Mouse (Mus musculus) bone marrow, adult 2 months (tissue): ENCODE data around the gene Wnt1. TPM values are rescaled to one million over a fixed set of nuclear protein-coding genes. Genes with fewer than 3 reads are reported as not detected.

ENCODE experiments used
- H3K27ac ChIP-seq: fragments of 200-500 bp; 2 replicates; pipeline ENCODE4 v1.5.1; 2012; ENCODE audit warnings: low read depth, mild to moderate bottlenecking, control low read depth, inconsistent platforms, low read length; ENCODE audit not compliant: control insufficient read depth, poor library complexity, insufficient read depth
- H3K4me1 ChIP-seq: fragments of 200-500 bp; 2 replicates; pipeline ENCODE4 v1.6.1; 2011; ENCODE audit warnings: low read length; ENCODE audit not compliant: control insufficient read depth, insufficient read depth
- H3K4me3 ChIP-seq: fragments of 200-500 bp; replicated peaks from 2 replicates; pipeline ENCODE3; 2011; ENCODE audit warnings: mild to moderate bottlenecking, low read depth, low read length, control low read depth; ENCODE audit not compliant: control insufficient read depth
- CTCF ChIP-seq: fragments of 200-500 bp; IDR thresholded peaks from 2 replicates; pipeline ENCODE4 v1.5.1; 2011; ENCODE audit warnings: low read length, control low read depth; ENCODE audit not compliant: control insufficient read depth, insufficient read depth
- POLR2A ChIP-seq: fragments of 200-500 bp; IDR thresholded peaks from 2 replicates; pipeline ENCODE4 v1.6.1; 2011; ENCODE audit warnings: low read depth, mild to moderate bottlenecking, control low read depth, low read length, borderline replicate concordance; ENCODE audit not compliant: control insufficient read depth
- WGBS: fragments of 180-500 bp; shearing (Covaris S2); methylation state at CpG from one replicate; pipeline ENCODE4 v1.1.7; 2018; 5-methylcytosine and 5-hydroxymethylcytosine counted together
- polyA plus RNA-seq: library from polyadenylated mRNA; stranded (reverse); fragments of >200 nt; gene quantifications from 2 replicates; pipeline ENCODE4 v1.2.4, GENCODE M21; 2011; ENCODE audit warnings: low replicate concordance; ENCODE audit not compliant: missing spikeins, insufficient read depth, insufficient read length

Wnt1 gene
- polyA plus RNA-seq, 1 experiment: not detected

DNA sequence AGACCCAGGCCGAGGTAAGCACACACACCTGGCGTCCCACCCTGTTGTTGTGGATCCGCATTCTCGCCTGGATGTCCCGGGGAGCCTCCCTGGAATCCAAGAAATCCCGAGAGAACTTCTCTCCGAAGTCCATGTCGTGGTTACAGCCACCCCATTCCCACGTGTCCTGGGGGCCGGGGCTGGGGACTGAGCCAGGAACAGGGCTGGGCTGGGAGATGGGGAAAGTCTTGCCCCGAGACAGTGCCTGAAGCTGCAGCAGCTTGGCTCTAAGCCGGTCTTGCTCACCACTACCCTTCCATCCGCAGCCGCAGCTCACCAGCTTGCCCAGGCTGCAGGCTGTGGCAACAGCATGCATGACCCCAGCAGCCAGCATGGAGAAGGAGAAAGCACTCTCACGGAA lies 15.6 kb upstream of the Wnt1 start:
- Histone ChIP-seq H3K4me3 (no peak overlapping the region), H3K4me1 (no peaks in the 10 kb centered on the region; the same call in 1 of the 2 replicates), H3K27ac (no peak overlapping the region)
- TF ChIP-seq CTCF (no peak), POLR2A (no peak)
- 78% methylated on average over 15 of the region's 15 CpGs for WGBS

DNA sequence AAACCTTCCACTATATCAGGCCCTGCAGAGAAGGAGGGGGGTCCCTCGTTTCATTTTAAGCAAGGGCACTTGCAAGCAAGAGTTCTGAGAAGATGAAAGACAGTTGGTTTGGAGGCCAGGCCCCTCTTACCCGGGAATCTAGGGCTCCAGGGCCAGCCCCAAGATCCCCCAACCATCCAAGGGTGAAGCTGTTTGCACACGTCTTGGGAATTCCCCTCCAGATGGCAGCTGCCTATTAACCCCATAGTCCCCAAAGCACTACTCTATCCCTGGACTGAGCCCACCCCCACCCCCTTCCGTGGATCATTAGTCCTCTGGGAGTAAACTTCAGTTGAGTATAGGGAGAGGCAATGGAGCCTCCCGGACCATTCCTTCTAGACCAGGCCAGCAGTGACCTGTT lies 14.1 kb upstream of the Wnt1 start:
- Histone ChIP-seq H3K27ac (no peak overlapping the region), H3K4me1 (no peaks in the 10 kb centered on the region; the same call in 1 of the 2 replicates), H3K4me3 (no peak overlapping the region)
- no peak for TF ChIP-seq POLR2A
- TF ChIP-seq CTCF: no peak
- 31% methylated on average over 5 of the region's 5 CpGs for WGBS

DNA sequence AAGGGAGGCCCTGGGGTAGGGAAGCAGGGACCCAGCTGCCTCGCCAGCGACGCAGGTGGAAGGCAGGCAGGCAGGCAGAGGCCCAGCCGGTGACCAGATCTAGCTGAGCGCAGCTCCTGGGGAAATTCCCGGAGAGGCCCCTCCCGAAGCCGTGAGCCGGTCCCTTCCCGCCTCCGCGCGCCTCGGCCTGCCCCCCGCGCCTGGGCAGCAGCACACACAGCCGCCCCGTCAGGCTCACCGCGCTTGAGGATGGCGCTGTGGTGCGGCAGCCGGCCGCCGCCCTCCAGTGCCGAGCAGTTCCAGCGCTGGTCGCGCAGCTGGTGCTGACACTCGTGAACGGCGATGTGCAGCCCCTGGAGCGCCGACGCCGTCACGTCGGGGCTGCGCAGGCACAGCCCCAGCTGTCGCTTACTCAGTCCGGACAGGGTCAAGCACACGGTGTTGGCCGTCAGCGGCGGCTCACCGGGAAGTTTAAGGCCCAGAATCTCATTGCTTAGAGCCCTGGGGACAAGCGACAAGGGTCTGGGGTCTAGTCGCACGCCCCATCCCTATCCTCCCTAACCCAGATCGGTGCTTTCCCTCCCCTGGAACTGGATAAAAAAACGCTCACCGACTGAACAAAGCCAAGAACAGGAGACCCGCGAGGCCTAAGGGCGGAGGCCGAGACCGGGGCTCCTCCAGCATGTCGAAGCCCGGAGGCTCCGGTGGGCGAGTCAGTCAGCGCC lies 13.2 kb upstream of the Wnt1 start:
- H3K4me3 ChIP-seq: no peak overlapping the region
- peak overlapping the region; percentile 15; the same call in 1 of the 2 replicates for H3K27ac ChIP-seq
- TF ChIP-seq POLR2A (no peak), CTCF (peak; percentile 2; the same call in 1 of the 2 replicates)
- no peaks in the 10 kb centered on the region; the same call in 1 of the 2 replicates for H3K4me1 ChIP-seq
- WGBS: 5% methylated on average over 62 of the region's 62 CpGs

DNA sequence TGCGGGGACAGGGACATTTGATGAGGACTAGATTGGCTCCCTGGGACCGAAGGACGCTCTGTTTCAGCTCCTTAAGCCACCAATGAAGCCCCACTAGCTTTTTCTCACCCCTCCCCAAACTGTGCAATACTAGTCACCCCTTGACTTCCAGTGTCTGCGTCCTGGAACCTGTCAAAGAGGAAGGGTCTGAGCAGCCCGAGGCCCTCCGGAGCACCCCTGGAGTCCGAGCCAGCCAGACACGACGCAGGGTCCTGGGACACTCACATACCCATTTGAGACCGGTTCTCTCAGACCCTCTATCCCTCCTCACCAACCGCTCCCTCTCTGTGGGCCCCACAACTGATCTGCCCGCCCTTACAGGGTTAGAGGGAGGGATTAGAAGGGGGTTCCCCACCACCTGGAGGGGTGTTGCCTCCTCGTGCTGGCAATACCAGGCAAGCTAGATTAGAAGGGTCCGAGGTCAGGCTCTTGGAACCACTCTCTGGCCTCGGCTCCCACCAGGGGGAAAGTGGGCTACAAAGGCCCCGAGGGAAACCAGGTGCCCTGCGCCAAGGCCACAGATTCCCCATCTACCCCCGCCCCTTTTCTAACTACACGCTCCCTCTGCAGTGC lies 12.5 kb upstream of the Wnt1 start:
- 7% methylated on average over 19 of the region's 19 CpGs for WGBS
- Histone ChIP-seq H3K4me3 (no peak overlapping the region), H3K4me1 (no peaks in the 10 kb centered on the region; the same call in 1 of the 2 replicates), H3K27ac (no peak overlapping the region)
- no peak for TF ChIP-seq CTCF
- no peak for TF ChIP-seq POLR2A

DNA sequence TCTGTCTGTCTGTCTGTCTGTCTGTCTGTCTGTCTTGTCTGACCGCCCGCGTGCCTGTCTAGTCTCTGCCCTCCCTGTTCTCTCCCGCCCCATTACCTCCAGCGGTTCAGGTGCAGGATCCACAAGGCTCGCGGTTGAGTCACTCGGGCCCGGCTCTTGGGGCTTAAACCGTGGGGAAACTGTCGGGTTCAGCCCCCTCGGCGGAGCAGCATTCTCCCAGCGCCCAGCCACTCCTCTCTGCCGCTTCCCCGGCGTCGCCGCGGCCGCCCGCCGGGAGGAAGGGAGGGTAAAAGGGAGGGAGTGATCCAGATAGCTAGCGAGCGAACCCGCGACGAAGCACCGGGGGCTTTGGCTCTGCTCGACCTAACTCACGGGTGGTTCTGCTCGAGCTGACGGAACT lies 11.9 kb upstream of the Wnt1 start, which contains the start of gene Wnt10b:
Gene Wnt10b, minus strand, starts transcription at position 389 of the 400 bp plus-strand sequence.
- H3K27ac ChIP-seq: no peak within 1 kb of the TSS
- TF ChIP-seq POLR2A: no peak
- no peak for TF ChIP-seq CTCF
- H3K4me1 ChIP-seq: no peaks in the 10 kb centered on the region
- no peak within 1 kb of the TSS for H3K4me3 ChIP-seq
- under 1% methylated on average over 33 of the region's 33 CpGs for WGBS

DNA sequence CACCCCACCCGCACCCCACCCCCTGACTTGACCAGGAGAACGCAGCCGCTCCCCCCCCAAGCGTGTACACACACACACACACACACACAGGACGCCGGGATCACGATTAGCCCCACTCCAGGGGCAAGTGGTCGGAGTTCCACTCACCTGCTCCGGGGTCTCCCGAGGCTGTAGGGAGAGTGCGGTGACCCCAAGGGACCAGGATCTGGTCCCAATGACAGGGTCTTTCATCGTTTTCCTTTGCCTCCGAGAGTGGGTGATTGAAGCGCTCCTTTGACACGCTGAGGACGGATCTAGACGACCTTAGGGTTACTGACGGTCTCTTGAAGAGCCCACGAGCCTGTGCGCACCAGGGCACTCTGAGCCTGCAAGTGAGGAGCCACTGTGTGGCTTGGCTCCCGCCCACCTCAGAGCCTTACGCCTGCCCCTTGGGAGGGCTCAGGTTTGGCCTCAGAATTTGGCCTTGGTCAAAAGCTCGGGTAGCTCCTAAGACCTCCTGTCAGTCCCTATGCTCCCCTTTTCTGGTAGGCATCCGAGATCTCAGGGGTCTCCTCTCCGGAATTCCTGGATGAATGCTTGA lies 11.4 kb upstream of the Wnt1 start:
- H3K4me3 ChIP-seq: no peak overlapping the region
- no peaks in the 10 kb centered on the region for H3K4me1 ChIP-seq
- no peak overlapping the region for H3K27ac ChIP-seq
- 3% methylated on average over 25 of the region's 25 CpGs for WGBS
- TF ChIP-seq POLR2A (no peak), CTCF (no peak)

DNA sequence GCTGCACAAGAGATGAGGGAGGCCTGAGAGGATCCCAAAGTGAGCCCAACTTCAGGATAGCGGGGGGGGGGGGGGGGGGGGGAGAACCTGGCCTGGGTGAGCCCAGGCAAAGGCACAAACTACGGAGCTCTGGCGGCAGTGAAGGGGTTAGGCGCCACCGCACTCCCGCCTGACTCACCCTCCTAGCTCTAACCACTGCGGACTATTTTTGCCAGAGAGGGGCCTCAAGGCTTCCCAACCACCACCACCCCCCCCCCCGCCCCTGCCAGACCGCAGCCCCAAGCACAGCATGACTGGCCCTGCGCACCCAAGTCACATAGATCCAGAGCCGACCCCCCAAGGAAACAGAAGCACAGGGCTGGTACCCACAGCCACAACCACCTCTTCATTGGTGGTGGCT lies 10.9 kb upstream of the Wnt1 start:
- 0% methylated on average over 11 of the region's 11 CpGs for WGBS
- no peaks in the 10 kb centered on the region for H3K4me1 ChIP-seq

DNA sequence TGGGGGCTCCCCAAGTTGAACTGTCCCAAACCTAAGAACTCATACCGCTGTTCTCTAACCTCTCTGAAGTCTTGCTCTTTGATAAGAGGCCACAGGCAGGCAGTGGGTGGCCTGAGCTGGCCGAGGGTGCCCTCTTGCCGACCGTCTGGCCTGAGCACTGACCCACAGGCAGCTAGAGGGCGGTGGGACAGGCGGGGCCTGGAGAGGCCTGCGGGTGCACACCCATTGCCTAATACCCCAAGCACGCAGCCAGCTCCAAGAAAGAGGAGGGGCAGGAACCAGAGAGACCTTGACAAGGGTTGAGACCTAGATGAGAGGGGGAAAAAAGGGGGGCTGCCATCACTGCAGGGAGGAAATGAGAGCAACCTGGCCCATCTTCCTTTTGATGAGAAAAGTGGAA lies 9.6 kb upstream of the Wnt1 start:
- H3K27ac ChIP-seq: no peak overlapping the region
- no peak for TF ChIP-seq CTCF
- TF ChIP-seq POLR2A: no peak
- 15% methylated on average over 8 of the region's 8 CpGs for WGBS
- no peak overlapping the region for H3K4me3 ChIP-seq
- no peaks in the 10 kb centered on the region for H3K4me1 ChIP-seq

More for the DNA sequence above, 10.9 kb upstream of the Wnt1 start:
- TF ChIP-seq POLR2A (no peak), CTCF (no peak)
- Histone ChIP-seq H3K4me3 (no peak overlapping the region), H3K27ac (no peak overlapping the region)
